ENCODE assay signal across 34 mouse cellular contexts in the genomic region with DNA sequence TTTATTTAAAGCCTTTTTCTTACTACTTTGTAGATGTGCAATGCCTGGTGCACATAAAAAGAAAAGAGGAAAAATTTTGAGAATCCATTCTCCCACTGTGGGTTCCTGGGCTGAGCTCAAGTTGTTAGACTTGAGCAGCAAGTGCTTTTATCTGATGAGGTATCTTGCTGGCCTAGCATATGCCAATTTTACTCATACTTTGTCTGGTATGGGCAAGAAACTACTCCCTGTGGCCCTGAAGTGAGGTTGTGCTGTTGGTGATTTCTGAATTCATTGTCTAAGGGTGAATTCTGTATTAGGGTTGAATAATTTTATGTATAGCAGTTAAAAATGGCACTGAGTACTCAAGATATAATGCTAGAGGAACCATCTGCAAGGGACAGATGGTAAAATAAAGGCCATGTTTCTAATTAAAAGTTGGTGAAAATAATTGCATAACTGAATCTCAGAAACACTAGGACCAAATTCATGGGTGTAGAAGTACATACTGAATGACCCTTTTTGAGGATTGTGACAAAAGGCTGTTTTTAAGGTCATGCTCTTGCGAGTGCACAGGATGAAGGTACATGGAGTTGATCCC. TPM values are rescaled to one million over a fixed set of nuclear protein-coding genes. Genes with fewer than 3 reads are reported as not detected.
DNase-seq lines count a peak whose midpoint lies in the region; ATAC-seq and TF ChIP-seq lines count a peak whose summit lies in the region.
"Had no signal": no experiment of that assay in that cellular context is flagged by ENCODE, and none has a peak within 500 bp of the region (broad histone marks: within the 10 kb centered on the region; RNA-seq: fewer than 3 reads in every experiment).

No protein-coding gene starts in this region.

- no peak overlapping the region for H3K4me3 ChIP-seq in left cerebral cortex, adult 2 months
- H3K4me3 ChIP-seq in cortical plate, adult 2 months (ENCODE audit: insufficient read depth, low read length) = no peak overlapping the region
- H3K4me3 ChIP-seq: embryonic facial prominence, embryonic 12.5 days; embryonic facial prominence, embryonic 15.5 days; hindbrain, embryonic 12.5 days; hindbrain, embryonic 15.5 days had no signal

- peak overlapping the region; percentile 72 for H3K27ac ChIP-seq in left cerebral cortex, adult 2 months
- H3K27ac ChIP-seq in cortical plate, adult 2 months (ENCODE audit: insufficient read depth, low read length) = peak overlapping the region; percentile 45; the same call in 1 of the 2 replicates
- H3K27ac ChIP-seq: embryonic facial prominence, embryonic 12.5 days; embryonic facial prominence, embryonic 15.5 days; hindbrain, embryonic 12.5 days; hindbrain, embryonic 15.5 days had no signal

- no peak for DNase-seq in frontal cortex, postnatal 14 days (ENCODE audit: low spot score in 2 of 2)
- DNase-seq in left cerebral cortex, adult 2 months (ENCODE audit: extremely low spot score in 1 of 2, low spot score in 2 of 2) = no peak
- DNase-seq in left cerebral cortex, postnatal 4 days = no peak
- DNase-seq in right cerebral cortex, postnatal 36 days (ENCODE audit: low spot score in 2 of 2) = no peak
- DNase-seq: adrenal gland, postnatal 10 days; adrenal gland, postnatal 36 days; B cell, adult 2 months; cerebellum, adult 11 months; cerebellum, postnatal 14 days; forebrain, postnatal 0 days; gastrocnemius, postnatal 10 days; gastrocnemius, postnatal 36 days had no signal

- no peak for TF ChIP-seq POLR2A in cortical plate, adult 2 months (IDR thresholded peaks at IDR 0.05; ENCODE audit: extremely low read depth, insufficient read depth, low read length)

- ATAC-seq in frontal cortex, adult (ENCODE audit: low TSS enrichment) = peak; percentile 61
- ATAC-seq: forebrain, embryonic 14.5 days; forebrain, postnatal 0 days; Patski had no signal

- peaks cover 5% of the 10 kb centered on the region; the same call in 1 of the 2 replicates for H3K4me1 ChIP-seq in cortical plate, adult 2 months (ENCODE audit: control insufficient read depth, insufficient read depth, low read length)
- H3K4me1 ChIP-seq: embryonic facial prominence, embryonic 12.5 days; embryonic facial prominence, embryonic 15.5 days; hindbrain, embryonic 12.5 days; hindbrain, embryonic 15.5 days had no signal

- intact Hi-C loops in left cerebral cortex, adult 2 months (cut with DNase I) = no loop called here
- intact Hi-C loops in left cerebral cortex, postnatal 4 days (cut with DNase I) = loop anchor here (10.0 kb wide), 2 partner anchors 231 to 351 kb away; no protein-coding TSS in a partner anchor

- TF ChIP-seq CTCF in left cerebral cortex, adult 2 months (IDR thresholded peaks at IDR 0.05) = no peak
- TF ChIP-seq CTCF in cortical plate, adult 2 months (IDR thresholded peaks at IDR 0.05; ENCODE audit: extremely low read depth, insufficient read depth, low read length) = no peak

RNA-seq across cellular contexts. Expression of gene Zdhhc11, which starts 10.0 kb away (rescaled TPM):
- total RNA-seq in left cerebral cortex, adult 2 months (2021) = not detected
- total RNA-seq in left cerebral cortex, postnatal 4 days (2021) = not detected
- polyA plus RNA-seq in cortical plate, adult 2 months (2012; rRNA removed) = not detected in 2 replicates
- total RNA-seq: adrenal gland, adult 18-20 months; adrenal gland, postnatal 10 days; adrenal gland, postnatal 36 days; CH12.LX; forebrain, postnatal 0 days; G1E; gastrocnemius, adult 18-20 months; gastrocnemius, postnatal 10 days; gastrocnemius, postnatal 36 days; granulocyte monocyte progenitor cell, adult 5-6 weeks; heart, adult 8-10 months; heart, postnatal 25 days; hematopoietic stem cell, adult 5-6 weeks had no signal
- polyA plus RNA-seq: cerebellum, adult 2 months; embryonic facial prominence, embryonic 12.5 days; embryonic facial prominence, embryonic 15.5 days; forebrain, embryonic 11.5 days; forebrain, embryonic 14.5 days; forebrain, postnatal 0 days; G1E; heart, embryonic 11.5 days; heart, embryonic 14.5 days; heart, postnatal 0 days; hindbrain, embryonic 12.5 days; hindbrain, embryonic 15.5 days; intestine, embryonic 14.5 days; Patski had no signal

RNA-seq across cellular contexts. Expression of gene Brd9, which starts 16.0 kb away (rescaled TPM):
- total RNA-seq in left cerebral cortex, adult 2 months (2021) = 10 to 100 TPM; 84.2 to 88.7 TPM
- 100 to 1,000 TPM; 108 to 110 TPM for total RNA-seq in left cerebral cortex, postnatal 4 days (2021)
- 138 and 169 TPM in 2 replicates for polyA plus RNA-seq in cortical plate, adult 2 months (2012; rRNA removed)

RNA-seq across cellular contexts. Expression of gene Trip13, which starts 16.1 kb away (rescaled TPM):
- total RNA-seq in left cerebral cortex, adult 2 months (2021) = 1 to 10 TPM in 1 of 2 experiments, under 1 TPM in 1; 0.38 to 1.1 TPM
- 1 to 10 TPM; 7.0 to 8.7 TPM for total RNA-seq in left cerebral cortex, postnatal 4 days (2021)
- 0.85 and 1.1 TPM in 2 replicates for polyA plus RNA-seq in cortical plate, adult 2 months (2012; rRNA removed)

RNA-seq across cellular contexts. Expression of gene Tppp, which starts 55.6 kb away (rescaled TPM):
- 100 to 1,000 TPM; 325 to 339 TPM for total RNA-seq in left cerebral cortex, adult 2 months (2021)
- 10 to 100 TPM; 37.7 to 37.9 TPM for total RNA-seq in left cerebral cortex, postnatal 4 days (2021)
- polyA plus RNA-seq in cortical plate, adult 2 months (2012; rRNA removed) = 366 and 382 TPM in 2 replicates
- total RNA-seq: granulocyte monocyte progenitor cell, adult 5-6 weeks; hematopoietic stem cell, adult 5-6 weeks had no signal
- polyA plus RNA-seq: G1E had no signal
